Mouse (Mus musculus): ENCODE measurements at regions not wholly inside any gene's neighbourhood (a gene's known extent, or its start where the extent isn't known, plus 50 kb on each side); places are given as distances from the start of the nearest gene placed in this dataset.

- no peak for TF ChIP-seq POLR2A (IDR thresholded peaks at IDR 0.05; ENCODE audit: low read depth, low read length)
- TF ChIP-seq ETS1 (conservative IDR thresholded peaks at IDR 0.05; ENCODE audit: low read depth, low read length) = no peak
Measured at GRCm38 (mm10) chr14:61688013-61688520, 80.8 kb downstream of the Kcnrg start.

Data from CH12.LX (cell line).